Comparison of ENCODE assay signal across 9 mouse cellular contexts in the genomic region with DNA sequence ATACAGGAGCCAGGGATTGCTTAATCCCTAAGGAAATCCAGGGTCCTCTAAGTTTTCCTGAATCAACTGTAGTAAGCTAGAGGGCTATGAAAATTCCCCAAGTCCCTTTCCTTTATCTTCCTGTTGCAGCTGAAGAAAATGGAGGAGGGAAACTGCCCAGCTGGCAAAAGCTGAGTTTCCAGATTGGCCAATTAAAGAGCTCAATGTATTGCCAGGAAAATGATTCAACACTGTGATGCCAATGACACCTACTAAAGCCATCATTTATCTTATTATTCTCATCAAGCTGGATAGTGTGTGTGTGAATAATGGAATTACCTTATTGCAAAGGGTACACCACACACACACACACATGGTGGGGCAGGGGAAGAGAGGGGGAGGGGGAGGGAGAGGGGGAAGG.
"Had no signal": no experiment of that assay in that cellular context is flagged by ENCODE, and none has a peak within 500 bp of the region (broad histone marks: within the 10 kb centered on the region; RNA-seq: fewer than 3 reads in every experiment).

No protein-coding gene starts in this region.

- H3K4me3 ChIP-seq: limb, embryonic 12.5 days; liver, embryonic 13.5 days; midbrain, embryonic 13.5 days had no signal

- H3K9ac ChIP-seq: limb, embryonic 12.5 days; liver, embryonic 13.5 days; liver, postnatal 0 days; midbrain, embryonic 13.5 days had no signal

- H3K27ac ChIP-seq: limb, embryonic 12.5 days; liver, embryonic 13.5 days; midbrain, embryonic 13.5 days had no signal

- H3K36me3 ChIP-seq: limb, embryonic 12.5 days; liver, embryonic 13.5 days; midbrain, embryonic 13.5 days had no signal

- DNase-seq: kidney, postnatal 10 days; kidney, postnatal 4 days; liver; liver, embryonic 13.5 days; liver, postnatal 0 days; right cerebral cortex, postnatal 14 days; thymus, postnatal 36 days had no signal

- H3K4me1 ChIP-seq: limb, embryonic 12.5 days; liver, embryonic 13.5 days; midbrain, embryonic 13.5 days had no signal

- H3K27me3 ChIP-seq: limb, embryonic 12.5 days; liver, embryonic 13.5 days; midbrain, embryonic 13.5 days had no signal
